Mouse (Mus musculus) spleen, adult 2 months (tissue): ENCODE measurements around the gene Mrvi1. TPM values are rescaled to one million over a fixed set of nuclear protein-coding genes. Genes with fewer than 3 reads are reported as not detected.

Experiments used
- DNase-seq, 2 experiments: peaks; one replicate each; pipeline versions ENCODE4 v3.0.0 to v3.0.0-alpha.2; 2012 to 2021; ENCODE audit warnings: low spot score in 2 of 2, low read depth in 1 of 2
- H3K27ac ChIP-seq: fragments of 200-500 bp; 2 replicates; pipeline ENCODE4 v1.5.1; 2012; ENCODE audit warnings: low read length, inconsistent platforms; ENCODE audit not compliant: insufficient read depth
- H3K27me3 ChIP-seq: fragments of 200-500 bp; 2 replicates; pipeline ENCODE4 v1.6.1; 2012; ENCODE audit warnings: mild to moderate bottlenecking, moderate library complexity, low read length, inconsistent platforms; ENCODE audit not compliant: control insufficient read depth, insufficient read depth
- H3K36me3 ChIP-seq: fragments of 200-500 bp; 2 replicates; pipeline ENCODE4 v1.6.1; 2012; ENCODE audit warnings: mild to moderate bottlenecking, low read length, inconsistent platforms; ENCODE audit not compliant: control insufficient read depth, insufficient read depth
- H3K4me1 ChIP-seq: fragments of 200-500 bp; 2 replicates; pipeline ENCODE4 v1.6.1; 2011; ENCODE audit warnings: inconsistent platforms; ENCODE audit not compliant: control insufficient read depth, insufficient read depth, insufficient read length
- H3K4me3 ChIP-seq: fragments of 200-500 bp; 2 replicates; pipeline ENCODE4 v1.5.1; 2011; ENCODE audit warnings: mild to moderate bottlenecking, inconsistent platforms; ENCODE audit not compliant: insufficient read depth, insufficient read length; ENCODE audit errors: extremely low read depth
- CTCF ChIP-seq: fragments of 200-500 bp; IDR thresholded peaks from 2 replicates; pipeline ENCODE4 v1.5.1; 2011; ENCODE audit warnings: mild to moderate bottlenecking, inconsistent platforms; ENCODE audit not compliant: insufficient read depth, insufficient read length, insufficient replicate concordance; ENCODE audit errors: extremely low read depth
- POLR2A ChIP-seq: fragments of 200-500 bp; IDR thresholded peaks from 2 replicates; pipeline ENCODE4 v1.6.1; 2011; ENCODE audit warnings: low read depth, low read length, inconsistent platforms
- WGBS: fragments of 180-500 bp; shearing (Covaris S2); methylation state at CpG from one replicate; pipeline ENCODE4 v1.1.7; 2018; 5-methylcytosine and 5-hydroxymethylcytosine counted together
- polyA plus RNA-seq: library from polyadenylated mRNA; depleted of rRNA; stranded (reverse); fragments of >200 nt; gene quantifications from 2 replicates; pipeline ENCODE4 v1.2.3, GENCODE M21; 2012; rRNA removed

Gene Mrvi1
- polyA plus RNA-seq, 1 experiment: 10.9 TPM

DNA sequence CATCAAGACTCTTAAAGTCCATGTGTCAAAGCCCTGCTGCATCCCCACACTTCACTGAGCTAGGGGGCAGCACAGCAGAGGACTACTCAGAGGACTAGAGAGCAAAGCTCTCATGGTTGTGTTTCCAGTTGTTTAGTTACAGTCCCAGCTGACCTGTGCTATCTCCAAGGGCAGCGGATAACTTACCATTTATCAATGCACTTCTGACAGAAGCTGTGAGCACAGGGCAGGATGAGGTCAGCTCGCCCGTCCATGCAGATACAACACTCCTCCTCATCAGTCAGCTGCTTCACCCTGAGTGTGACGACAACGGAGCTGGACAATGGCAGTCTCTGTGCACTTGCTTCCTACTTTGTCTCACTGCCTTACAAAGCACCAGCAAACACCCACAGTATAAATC, 161.2 kb downstream of the Mrvi1 start:
- no peak overlapping the region for H3K27ac ChIP-seq
- DNase-seq: no peak
- H3K4me1 ChIP-seq: peaks cover 2% of the 10 kb centered on the region; the same call in 1 of the 2 replicates
- no peak overlapping the region for H3K4me3 ChIP-seq
- TF ChIP-seq CTCF (no peak), POLR2A (no peak)
- no peaks in the 10 kb centered on the region for H3K27me3 ChIP-seq
- H3K36me3 ChIP-seq: peaks cover 14% of the 10 kb centered on the region
- 91% methylated on average over 5 of the region's 5 CpGs for WGBS

GRCm38 (mm10) chr7:110818787-110819350, 163.4 kb downstream of the Mrvi1 start:
- no peaks in the 10 kb centered on the region for H3K27me3 ChIP-seq
- WGBS: 79% methylated on average over 11 of the region's 11 CpGs

More at GRCm38 (mm10) chr7:110818787-110819350, 163.4 kb downstream of the Mrvi1 start:
- no peak overlapping the region for H3K27ac ChIP-seq
- TF ChIP-seq POLR2A (no peak), CTCF (no peak)
- H3K36me3 ChIP-seq: peaks cover 12% of the 10 kb centered on the region
- no peak overlapping the region for H3K4me3 ChIP-seq
- no peak for DNase-seq
- no peaks in the 10 kb centered on the region for H3K4me1 ChIP-seq

Other genes starting within 250 kb of the Mrvi1 start
- gene Ampd3, start 214.3 kb downstream of the Mrvi1 start, polyA plus RNA-seq: 15.8 and 21.8 TPM in 2 replicates
- 10.0 and 12.4 TPM in 2 replicates for gene Rnf141, start 138.0 kb downstream of the Mrvi1 start, polyA plus RNA-seq
- gene Lyve1, start 119.2 kb downstream of the Mrvi1 start, polyA plus RNA-seq: 0.49 and 0.52 TPM in 2 replicates
- 5.8 and 6.0 TPM in 2 replicates for gene Ctr9, start 46.5 kb upstream of the Mrvi1 start, polyA plus RNA-seq
- gene Eif4g2, start 100.6 kb upstream of the Mrvi1 start, polyA plus RNA-seq: 40.3 and 58.6 TPM in 2 replicates